Mouse (Mus musculus) T-helper 17 cell (primary cell): ENCODE measurements at regions not wholly inside any gene's neighbourhood (a gene's known extent, or its start where the extent isn't known, plus 50 kb on each side); places are given as distances from the start of the nearest gene placed in this dataset.

Experiments
- in situ Hi-C, 2 experiments: fragments of 300-600 bp; cut with MboI, MseI; formaldehyde crosslinking; loops; 1 replicate in 1 of 2; 2 replicates in 1 of 2; pipeline ENCODE4 v1.15.1; 2025; ENCODE audit warnings: high pct_unique_total_duplicates in 2 of 2

DNA sequence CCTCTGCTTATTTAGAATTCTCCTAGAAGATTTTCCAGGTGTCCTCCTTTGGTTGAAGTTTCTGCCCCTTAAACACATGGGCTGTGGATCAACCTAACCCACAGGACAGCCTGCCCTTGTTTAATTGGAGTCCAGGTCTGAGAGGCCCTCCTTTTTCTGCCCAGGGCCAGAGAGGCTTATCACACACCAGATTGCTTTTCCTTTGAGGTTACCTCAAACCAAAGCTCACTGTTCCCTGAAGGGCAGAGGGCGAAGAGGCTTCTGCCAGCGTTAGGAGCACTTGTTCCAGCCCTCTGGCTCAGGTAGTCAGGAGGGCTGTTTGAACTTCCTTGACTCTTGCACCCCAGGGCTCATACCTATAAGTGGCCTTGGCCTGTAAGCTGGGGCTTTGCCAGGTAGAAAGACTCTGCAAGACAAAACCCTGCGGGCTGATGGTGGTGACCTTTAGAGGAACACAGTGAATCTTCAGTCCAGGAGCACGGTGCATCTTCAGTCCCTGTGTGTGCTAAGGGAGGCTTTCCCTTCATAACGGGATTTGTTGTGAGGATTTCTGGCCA is 81.1 kb upstream of the Plcl2 start:
- in situ Hi-C loops = loop anchor here in 1 of 2 experiments (5.0 kb wide), 1 partner anchor 354 kb away; no protein-coding TSS in a partner anchor

DNA sequence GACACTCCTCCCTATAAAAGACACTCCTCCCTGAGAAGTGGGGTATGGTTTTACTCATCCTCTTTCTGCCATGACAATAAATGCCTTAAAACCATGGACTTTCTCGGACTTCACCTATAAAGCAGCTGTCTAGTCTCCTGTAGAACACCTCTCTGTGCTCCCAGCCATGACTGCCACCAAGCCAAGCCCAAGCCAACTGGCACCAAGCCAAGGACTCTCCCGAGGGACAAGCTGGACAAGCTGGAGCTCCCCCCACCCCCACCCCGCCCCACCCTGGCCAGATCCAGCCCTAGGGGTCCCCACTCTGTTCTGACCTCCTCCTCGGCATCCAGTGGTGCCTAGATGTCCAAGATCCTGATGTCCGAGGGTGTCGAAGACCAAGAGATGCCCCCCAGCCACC is 76.6 kb upstream of the Plcl2 start:
- in situ Hi-C loops = no loop called here

DNA sequence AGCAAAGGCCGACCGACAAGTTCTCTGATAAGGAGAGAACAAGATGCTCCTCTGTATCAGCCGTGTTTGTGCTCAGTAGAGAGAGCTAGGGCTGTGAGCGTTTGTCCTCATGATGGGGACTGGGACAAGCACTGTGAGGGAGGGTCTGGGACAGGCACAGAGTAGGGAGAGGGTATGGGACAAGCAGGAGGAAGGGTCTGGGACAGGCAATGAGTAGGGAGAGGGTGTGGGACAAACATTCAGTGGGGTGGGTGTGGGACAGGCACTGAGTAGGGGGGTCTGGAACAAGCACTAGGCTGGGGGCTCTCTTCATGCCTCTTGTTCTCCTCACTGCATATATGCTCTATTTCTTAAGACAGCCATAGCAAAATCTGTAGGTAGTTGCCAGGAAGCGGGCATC is 70.2 kb upstream of the Plcl2 start:
- in situ Hi-C loops = no loop called here

DNA sequence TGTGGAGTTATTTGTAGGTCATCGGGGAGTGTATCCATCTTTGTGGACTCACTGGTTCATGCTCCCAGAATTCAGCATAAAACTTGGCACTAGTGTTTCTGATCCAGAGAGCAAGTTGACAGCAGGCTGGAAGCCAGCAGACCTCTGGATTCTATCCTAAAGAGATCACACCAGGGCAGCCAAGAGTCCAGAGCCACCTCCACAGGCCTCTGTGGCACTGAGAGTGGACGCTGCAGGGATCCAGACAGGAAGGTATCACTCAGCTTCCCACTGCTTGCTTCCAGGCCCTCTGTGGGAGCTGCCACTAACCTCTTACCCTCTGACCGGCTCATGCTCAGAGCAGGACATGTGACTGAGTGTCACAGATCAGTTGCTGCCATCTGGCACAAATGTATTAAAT is 69.8 kb upstream of the Plcl2 start:
- in situ Hi-C loops = no loop called here

DNA sequence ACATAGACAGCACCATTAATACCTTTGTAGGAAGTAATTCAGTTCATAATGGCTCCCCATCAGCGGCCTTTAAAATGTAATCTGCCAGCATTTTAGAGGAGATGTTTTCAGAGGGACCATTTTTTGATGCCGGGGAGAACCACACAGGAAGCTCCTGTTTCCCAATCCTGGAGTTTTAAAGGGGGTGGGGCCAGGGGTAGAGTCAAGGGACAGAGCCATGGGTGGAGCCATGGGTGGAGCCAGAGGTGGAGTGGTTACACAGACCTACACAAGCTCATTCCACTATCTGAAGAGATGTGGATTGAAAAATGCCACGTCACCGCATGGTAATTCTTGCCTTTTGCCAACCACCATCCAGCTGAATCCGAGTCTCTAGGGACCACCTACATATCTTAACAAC is 67.1 kb upstream of the Plcl2 start:
- in situ Hi-C loops = no loop called here

DNA sequence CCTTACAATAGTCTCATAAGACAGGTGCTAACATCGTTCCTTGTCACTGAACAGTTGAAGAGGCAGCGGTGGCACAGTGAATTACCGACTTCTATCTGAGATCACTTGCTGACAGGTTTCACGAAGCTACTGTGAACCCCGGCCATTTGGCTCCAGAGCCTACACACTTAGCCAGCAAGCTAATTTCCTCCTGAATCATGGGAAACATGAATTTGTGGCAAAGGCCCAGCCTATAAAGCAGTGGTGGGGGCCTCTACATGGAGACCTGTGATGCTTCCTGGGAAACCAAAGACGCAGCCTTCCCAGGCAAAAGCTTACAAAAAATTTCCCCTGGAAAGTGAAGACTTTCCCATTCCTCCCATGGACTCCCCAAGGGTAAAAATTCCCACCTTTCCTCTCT is 66.3 kb upstream of the Plcl2 start:
- in situ Hi-C loops = no loop called here

DNA sequence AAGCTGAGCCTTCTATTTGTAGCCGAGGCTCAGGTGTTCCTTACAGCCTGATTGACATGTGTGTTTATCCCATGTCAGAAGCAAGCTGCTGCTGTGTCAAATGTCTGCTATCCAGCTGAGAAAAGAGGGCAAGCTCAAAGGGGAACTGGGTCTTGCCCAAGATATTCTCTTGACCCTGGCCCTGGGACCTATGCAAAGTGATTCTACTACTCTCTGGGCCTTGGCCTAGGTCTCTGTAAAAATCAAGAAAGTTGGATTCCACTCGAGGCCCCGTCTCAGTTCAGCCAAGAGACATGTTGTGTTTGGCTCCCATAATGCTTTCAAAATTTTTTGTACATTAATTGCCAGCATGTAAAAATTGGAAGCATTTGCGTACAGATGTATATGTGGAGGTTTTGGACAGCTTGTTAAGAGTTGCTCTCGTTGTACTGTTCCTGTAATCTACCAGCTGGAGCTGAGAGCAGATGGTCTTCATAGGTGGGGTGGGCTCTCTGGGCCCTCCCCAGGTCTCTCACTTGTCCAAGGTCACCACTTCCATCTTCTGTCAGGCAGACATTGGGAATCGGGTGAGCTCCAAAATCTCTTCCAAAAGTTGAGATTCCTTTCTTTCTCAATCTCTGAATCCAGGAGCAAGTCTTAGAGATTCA is 65.7 kb upstream of the Plcl2 start:
- in situ Hi-C loops = no loop called here

DNA sequence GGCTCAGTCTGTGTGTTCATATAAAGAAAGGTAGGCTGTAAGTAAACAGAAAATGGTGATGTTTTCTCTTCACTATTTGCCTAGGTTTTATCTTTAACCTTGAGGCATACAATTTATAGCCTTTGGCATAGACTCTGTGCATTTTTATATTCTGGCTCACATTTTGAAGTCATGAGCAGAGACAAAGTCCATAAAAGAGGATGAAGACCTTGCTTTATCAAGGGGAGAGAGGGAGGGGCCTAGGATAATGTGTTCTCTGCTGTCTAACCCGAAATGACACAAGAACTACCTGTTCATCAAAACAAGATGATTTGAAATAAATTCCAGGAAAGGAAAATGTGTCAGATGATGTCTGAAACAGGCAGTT is 65.2 kb upstream of the Plcl2 start:
- in situ Hi-C loops = no loop called here

DNA sequence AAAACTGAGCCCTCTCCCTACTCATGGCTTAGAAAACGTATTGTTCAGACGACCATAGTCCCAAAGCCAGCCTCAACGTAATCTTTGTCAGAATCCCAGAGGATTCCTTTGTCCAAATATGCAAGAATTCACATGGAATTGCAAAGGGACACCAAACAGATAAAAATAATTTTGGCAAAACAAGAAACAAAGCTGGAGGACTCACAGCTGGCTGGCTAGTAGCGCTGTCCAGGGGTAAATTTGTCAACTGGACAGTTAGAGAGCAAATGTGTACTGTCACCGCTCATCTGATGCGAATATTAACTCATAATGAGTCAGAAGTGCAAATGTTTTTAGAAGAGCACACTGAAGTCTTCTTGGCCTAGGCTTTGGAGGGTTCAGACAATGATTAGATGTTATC is 60.5 kb upstream of the Plcl2 start:
- in situ Hi-C loops = no loop called here

DNA sequence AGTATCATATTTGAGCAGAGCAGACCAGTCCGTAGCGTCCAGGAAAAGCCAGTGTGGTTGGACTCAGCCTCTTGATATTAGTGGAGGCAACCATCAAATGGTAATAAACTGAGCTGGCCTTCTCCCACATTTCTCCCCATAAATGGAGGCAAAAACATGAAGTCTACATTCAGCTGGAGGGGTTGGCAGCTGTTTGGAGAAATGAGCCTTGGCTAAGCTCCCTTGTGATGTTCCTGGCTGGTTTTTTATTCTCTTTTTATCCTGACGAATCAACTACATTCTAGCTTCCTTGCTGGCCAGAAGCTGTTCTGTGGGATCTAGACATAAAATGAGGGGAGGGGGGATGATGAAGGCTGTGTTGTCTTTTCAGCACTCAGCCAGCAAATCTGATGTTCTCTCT is 57.6 kb upstream of the Plcl2 start:
- in situ Hi-C loops = no loop called here

DNA sequence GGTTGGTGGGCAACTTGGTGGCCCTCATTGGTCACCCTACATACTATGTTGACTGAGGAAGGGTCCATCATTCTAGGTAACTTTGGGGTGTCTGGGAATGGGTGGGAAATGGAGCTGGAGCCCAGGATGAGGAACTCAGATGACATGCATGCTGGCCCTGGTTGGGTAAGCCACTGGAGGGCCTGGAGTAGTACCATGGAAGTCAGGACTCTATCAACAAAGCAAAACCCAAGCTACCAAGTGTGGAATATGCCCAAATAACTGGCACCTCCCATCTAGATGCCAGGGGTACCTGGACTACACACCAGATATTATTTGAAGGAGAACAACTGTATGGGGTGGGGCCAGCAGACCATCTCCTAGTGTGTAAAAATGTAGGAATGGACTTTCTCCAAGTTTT is 55.7 kb upstream of the Plcl2 start:
- in situ Hi-C loops = no loop called here

DNA sequence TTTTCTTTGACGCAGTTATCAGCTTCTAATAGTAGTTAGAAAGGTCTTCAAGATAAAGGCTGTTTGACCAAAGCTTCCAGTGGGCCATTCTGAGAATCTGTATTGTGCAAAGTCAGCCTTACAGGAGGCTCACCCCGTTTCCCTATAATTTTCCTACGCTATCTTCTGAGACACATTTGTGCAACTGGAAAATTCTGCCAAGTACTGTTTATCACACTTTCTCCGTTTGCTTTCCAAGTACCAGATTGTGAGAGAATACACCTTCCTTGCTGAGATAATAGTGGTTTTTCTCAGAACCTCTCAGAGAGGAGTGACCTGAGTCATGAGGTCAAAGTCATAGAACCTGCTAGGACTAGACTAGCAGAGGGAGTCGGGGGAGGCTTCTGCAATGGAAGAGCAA is 55.2 kb upstream of the Plcl2 start:
- in situ Hi-C loops = no loop called here

DNA sequence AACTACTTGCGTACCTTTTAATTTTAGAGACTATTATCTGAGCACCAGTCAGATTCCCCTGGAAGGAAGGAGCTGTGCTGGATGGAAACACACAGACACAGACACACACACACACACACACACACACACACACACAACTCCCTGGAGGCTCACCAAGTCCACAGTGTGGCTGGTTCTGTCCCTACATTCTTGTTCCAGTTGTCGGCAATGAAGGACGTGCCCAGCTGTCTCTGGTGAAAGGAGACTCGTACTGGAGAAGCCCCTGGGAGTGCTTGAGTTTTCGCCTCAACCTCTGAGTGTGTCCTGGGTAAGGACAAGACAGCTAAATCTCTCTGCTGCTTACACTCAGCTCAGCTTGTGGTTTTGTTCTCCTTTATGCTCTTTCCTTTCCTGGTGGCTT is 54.3 kb upstream of the Plcl2 start:
- in situ Hi-C loops = no loop called here

DNA sequence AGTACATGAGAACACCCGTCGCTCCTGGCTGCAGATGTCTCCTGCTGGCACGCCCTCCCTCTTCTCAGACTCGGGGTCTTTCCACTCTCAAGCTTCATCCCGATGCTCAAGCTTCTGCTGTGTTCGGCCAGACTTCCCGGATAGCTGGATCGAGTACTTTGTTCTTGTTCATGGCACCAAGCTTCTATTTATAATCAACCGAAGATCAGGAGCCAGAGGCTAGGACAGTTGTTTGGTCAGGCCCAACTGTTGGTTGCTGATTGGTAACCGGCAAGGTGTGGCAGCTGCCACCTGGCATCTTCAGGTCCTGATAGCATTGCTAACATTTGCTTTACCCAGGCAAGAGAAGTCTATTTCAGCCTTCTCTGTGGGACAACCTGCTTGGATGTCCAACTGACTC is 53.5 kb upstream of the Plcl2 start:
- in situ Hi-C loops = no loop called here

DNA sequence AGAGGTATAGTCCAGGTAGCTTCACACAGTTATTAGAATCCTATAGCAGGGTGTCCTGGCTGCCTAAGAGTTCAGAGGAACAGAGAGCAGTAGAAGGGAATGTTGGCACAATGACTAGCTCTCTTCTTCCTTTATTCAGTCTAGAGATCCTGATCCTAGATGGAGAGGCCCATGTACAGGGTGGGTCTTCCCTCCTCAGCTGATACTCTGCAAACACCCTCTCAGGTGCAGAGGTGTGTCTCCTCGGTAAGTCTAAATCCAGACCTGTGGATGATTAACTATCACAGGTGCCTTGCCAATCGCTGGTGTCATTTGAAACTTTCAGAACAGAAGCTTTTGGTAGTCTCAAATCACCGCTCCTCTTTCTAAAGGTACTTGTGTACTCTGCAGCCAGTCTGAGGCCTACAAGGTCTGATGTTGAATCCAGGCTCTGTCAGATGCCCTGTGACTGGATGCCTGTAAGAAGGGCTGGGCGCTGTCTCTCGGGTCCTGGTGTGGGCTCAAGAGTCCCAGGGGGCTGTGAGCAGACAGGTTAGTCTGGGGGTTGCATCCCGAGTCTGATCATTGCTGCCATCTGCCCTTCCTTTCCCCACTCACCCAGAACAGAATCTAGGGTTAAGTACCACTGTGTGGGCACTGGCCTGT is 52.0 kb upstream of the Plcl2 start:
- in situ Hi-C loops = no loop called here

DNA sequence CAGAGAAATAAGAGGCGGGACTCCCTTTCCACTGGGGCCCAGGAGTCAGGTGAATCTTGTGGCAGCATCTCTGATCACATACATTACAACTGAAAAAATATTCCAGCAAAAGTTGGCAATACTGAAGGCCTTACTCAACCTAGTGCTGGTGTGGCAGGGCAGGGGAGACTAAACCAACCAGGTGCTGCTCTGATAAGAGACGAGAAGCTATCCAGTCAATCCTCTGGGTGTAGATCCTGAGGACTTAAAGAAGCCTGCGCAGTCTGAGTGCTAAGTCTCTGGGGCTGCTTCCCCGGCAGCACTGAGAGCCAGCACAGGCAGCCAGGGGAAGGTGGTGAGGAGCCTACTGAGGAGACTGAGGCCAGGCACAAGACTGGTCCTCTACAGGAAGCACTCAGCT is 51.0 kb upstream of the Plcl2 start:
- in situ Hi-C loops = no loop called here
